Mouse (Mus musculus) layer of hippocampus, adult 2 months (tissue): ENCODE results near the gene Fbxl13. TPM values are rescaled to one million over a fixed set of nuclear protein-coding genes. Genes with fewer than 3 reads are reported as not detected.

Experiments
- DNase-seq, 2 experiments: peaks; one replicate each; pipeline ENCODE4 v3.0.0; 2022; ENCODE audit warnings: low spot score in 2 of 2
- H3K27ac ChIP-seq: fragments of 200-600 bp; 2 replicates; pipeline ENCODE4 v1.8.1; 2022
- H3K4me3 ChIP-seq: fragments of 200-600 bp; 2 replicates; pipeline ENCODE4 v1.8.1; 2022; ENCODE audit warnings: mild to moderate bottlenecking
- CTCF ChIP-seq: fragments of 200-600 bp; conservative IDR thresholded peaks from 2 replicates; pipeline ENCODE4 v1.8.1; 2022; ENCODE audit warnings: antibody characterized with exemption, mild to moderate bottlenecking, moderate library complexity
- total RNA-seq, 2 experiments: library from RNA; stranded (reverse); gene quantifications; 2 replicates each; pipeline ENCODE4 v1.2.3; 2021

Fbxl13 gene
- total RNA-seq, 2 experiments from 2014 or later, result 0.29 to 0.41 TPM

GRCm38 (mm10) chr5:21493294-21493999 is 152.0 kb downstream of the Fbxl13 start:
- TF ChIP-seq CTCF, result no peak
- no peak overlapping the region for H3K4me3 ChIP-seq
- no peak for DNase-seq
- no peak overlapping the region for H3K27ac ChIP-seq

GRCm38 (mm10) chr5:21492213-21492612 is 153.2 kb downstream of the Fbxl13 start:
- no peak for TF ChIP-seq CTCF
- Histone ChIP-seq H3K27ac (no peak overlapping the region), H3K4me3 (no peak overlapping the region)
- no peak for DNase-seq

GRCm38 (mm10) chr5:21491469-21491868 is 154.0 kb downstream of the Fbxl13 start:
- Histone ChIP-seq H3K27ac (no peak overlapping the region), H3K4me3 (no peak overlapping the region)
- TF ChIP-seq CTCF, result no peak
- no peak for DNase-seq

- no peak for DNase-seq
- H3K4me3 ChIP-seq, result no peak overlapping the region
- no peak for TF ChIP-seq CTCF
- peak overlapping the region; percentile 59; the same call in 1 of the 2 replicates for H3K27ac ChIP-seq
Measured at GRCm38 (mm10) chr5:21489135-21489534, 156.3 kb downstream of the Fbxl13 start.

GRCm38 (mm10) chr5:21488506-21488905 is 156.9 kb downstream of the Fbxl13 start:
- no peak for TF ChIP-seq CTCF
- no peak for DNase-seq
- H3K27ac ChIP-seq, result peak overlapping the region; percentile 59; the same call in 1 of the 2 replicates
- no peak overlapping the region for H3K4me3 ChIP-seq

GRCm38 (mm10) chr5:21487716-21488115 is 157.7 kb downstream of the Fbxl13 start:
- DNase-seq, result no peak
- peak overlapping the region; percentile 15; the same call in 1 of the 2 replicates for H3K27ac ChIP-seq
- no peak overlapping the region for H3K4me3 ChIP-seq
- TF ChIP-seq CTCF, result no peak

GRCm38 (mm10) chr5:21487306-21487705 is 158.1 kb downstream of the Fbxl13 start:
- Histone ChIP-seq H3K27ac (no peak overlapping the region), H3K4me3 (no peak overlapping the region)
- no peak for DNase-seq
- TF ChIP-seq CTCF, result no peak

GRCm38 (mm10) chr5:21486798-21487197 is 158.6 kb downstream of the Fbxl13 start:
- no peak for DNase-seq
- Histone ChIP-seq H3K4me3 (no peak overlapping the region), H3K27ac (no peak overlapping the region)
- no peak for TF ChIP-seq CTCF

GRCm38 (mm10) chr5:21485197-21485829 is 160.1 kb downstream of the Fbxl13 start:
- DNase-seq, result no peak
- H3K4me3 ChIP-seq, result no peak overlapping the region
- H3K27ac ChIP-seq, result no peak overlapping the region
- no peak for TF ChIP-seq CTCF

GRCm38 (mm10) chr5:21483275-21483674 is 162.2 kb downstream of the Fbxl13 start:
- DNase-seq, result no peak
- Histone ChIP-seq H3K27ac (no peak overlapping the region), H3K4me3 (no peak overlapping the region)
- no peak for TF ChIP-seq CTCF

- TF ChIP-seq CTCF, result no peak
- no peak for DNase-seq
- Histone ChIP-seq H3K27ac (peak overlapping the region; percentile 33; the same call in 1 of the 2 replicates), H3K4me3 (no peak overlapping the region)
Measured at GRCm38 (mm10) chr5:21482446-21483222, 162.8 kb downstream of the Fbxl13 start.

- Histone ChIP-seq H3K27ac (no peak overlapping the region), H3K4me3 (no peak overlapping the region)
- no peak for TF ChIP-seq CTCF
- DNase-seq, result no peak
Measured at GRCm38 (mm10) chr5:21481521-21481920, 163.9 kb downstream of the Fbxl13 start.

- TF ChIP-seq CTCF, result no peak
- no peak overlapping the region for H3K27ac ChIP-seq
- H3K4me3 ChIP-seq, result no peak overlapping the region
- DNase-seq, result no peak
Measured at GRCm38 (mm10) chr5:21479746-21480145, 165.7 kb downstream of the Fbxl13 start.
